Mouse (Mus musculus): ENCODE results near the gene Lif.
A peak's percentile ranks its signal among the peaks of the same experiment; 100 is the strongest.

Lif gene

DNA sequence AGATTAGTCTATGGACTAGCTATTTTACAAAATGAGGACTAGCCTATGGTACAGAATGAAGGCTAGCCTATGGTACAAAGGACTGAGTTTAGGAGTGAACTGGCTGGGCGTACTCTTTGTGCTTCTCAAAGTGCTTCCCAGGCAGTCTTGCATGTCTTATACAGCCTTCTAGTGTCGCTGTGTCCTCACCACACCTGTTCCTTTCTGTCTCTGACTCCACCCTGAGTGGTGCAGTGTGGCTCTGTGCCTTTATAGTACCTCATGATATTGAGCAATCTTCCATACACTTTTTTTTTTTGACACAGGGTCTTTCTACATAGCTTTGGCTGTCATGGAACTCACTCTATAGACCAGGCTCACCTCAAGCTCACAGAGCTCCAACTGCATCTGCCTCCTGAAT is 25.9 kb upstream of the Lif start:
- no peak for DNase-seq

DNA sequence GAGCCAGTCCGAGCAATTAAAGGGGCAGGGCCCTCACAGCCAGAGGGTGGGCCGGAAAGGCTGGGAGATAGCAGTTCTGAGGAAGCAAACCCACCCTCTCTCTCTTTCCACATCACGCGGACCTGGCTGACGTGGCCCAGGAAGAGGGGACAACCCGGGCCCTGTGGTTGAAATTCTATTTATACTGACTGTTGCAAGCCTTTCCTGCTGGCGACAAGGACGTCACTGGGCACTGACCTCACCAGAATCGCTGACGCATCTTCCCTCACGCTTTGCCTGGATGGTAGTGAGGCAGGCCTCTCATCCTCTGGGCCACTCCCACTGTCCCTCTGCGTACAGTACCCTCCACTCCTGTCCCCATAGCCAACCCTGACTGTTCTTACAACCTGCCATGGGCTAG is 24.7 kb upstream of the Lif start:
- DNase-seq: no peak

DNA sequence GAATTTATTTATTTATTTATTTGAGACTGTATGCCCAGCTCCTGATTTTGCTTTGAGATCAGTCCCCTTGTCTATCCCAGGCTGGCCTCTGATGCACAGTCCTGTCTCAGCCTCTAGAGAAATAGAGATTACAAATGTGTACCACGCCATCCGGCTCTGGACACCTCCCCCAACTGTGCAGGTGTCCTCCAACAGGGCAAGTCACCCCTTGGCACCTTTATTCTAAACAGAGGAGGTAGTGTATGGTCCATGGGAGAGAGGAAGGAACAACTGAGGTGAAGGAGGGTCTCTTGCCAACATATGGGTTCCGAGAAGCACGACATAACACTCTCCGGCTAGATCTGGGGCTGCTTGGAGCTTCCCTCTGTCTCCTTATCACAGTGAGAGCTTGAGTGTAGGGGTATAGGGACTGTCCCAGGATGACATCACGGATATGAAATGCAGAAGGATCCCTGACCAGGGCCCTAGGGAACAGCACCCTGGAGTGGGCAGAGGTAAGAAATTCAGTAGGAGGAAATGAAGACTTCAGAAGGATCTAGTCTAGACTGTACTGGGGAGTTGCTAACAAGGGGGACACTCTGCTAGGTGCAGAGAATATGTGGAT is 22.2 kb upstream of the Lif start:
- DNase-seq: no peak

DNA sequence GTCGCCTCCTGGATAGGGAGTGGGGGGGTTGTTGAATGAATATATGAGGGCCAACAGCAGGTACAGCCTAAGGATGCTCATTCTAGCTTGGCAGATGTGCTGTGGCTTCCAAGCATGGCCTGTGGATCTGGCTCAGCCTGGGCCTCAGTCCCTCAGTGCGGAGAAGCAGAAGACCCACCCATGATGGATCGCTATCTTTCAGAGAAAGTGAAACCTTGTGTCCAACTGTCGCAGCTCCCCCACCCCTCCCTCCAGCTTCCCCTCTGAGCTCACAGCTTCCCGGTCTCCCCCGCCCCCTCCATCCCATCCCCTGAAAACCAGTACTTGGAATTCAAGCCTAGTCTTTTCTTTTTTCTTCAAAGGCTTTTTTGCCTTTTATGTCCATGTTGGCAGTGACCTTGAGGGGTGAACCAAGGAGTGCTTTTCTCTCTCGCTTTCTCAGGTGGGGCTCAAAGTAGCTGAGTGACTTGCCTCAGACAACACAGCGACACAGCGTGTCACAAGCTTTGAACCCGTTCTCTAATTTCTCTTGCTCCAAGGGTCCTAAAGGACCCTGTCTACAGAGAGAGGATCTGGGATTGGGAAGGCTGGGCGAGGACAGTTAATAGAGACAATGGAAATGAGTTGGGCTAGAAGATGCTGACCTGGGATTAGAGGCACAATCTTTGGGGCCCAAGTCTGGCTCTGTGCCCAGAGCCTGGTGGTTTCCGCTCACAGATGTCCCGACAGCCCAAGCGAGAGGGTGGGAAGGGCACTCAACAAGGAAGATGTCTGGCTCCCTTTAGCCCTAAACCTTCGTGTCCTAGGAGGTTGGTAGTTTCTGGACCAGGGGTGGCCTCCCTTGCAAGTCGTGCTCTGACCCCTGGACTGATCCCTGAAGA is 21.5 kb upstream of the Lif start, which contains the start of gene Osm:
Gene Osm, plus strand, starts transcription at position 756 of the 881 bp plus-strand sequence.
- no peak for DNase-seq

DNA sequence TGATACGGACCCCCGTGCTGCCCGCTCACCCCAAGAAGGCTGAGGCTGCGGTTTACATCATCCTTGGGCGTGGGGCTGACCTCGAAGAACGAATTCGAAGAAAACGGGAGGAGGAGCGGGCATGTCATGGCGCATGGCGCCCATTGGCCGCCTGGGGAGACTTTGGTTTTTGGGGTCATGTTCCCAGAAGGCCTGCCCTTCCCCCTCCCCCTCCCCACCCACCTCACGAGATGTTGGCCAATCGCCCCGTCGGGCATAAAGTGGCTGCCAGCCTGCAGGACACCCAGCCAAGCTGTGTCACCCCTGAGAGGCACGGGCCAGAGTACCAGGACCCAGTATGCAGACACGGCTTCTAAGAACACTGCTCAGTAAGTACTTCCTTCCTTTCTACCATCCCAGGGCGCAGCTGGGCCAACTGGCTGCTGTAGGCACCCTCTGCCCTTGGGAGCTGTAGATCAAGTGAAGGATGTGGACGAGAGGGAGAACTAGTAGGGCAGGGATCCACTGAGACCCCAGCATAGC is 20.8 kb upstream of the Lif start:
- no peak for DNase-seq

DNA sequence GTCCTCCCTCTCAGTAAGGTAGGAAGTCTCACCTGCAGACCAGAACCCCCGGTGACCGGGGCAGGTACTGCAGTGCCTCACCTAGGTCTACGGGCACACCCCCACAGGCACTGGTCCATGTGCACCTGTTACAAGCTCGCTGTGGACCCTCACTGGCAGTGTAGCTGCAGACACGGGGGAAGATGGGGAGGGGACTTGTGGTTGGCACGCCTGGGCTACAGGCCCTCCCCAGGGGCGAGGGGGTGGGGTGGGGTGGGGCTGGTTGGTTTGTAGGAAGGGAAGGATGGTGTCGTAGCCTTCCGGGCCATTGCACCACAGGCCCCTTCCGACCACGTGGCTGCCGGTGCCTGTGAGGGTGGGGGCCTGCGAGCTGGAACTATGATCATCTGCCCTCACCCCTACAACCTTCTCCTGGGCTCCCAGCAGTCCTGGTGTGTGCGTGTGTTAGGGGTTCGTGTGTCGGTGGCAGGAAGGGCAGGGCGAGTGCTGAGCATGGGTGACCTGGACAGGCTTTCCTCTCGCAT is 19.9 kb upstream of the Lif start:
- DNase-seq: no peak

DNA sequence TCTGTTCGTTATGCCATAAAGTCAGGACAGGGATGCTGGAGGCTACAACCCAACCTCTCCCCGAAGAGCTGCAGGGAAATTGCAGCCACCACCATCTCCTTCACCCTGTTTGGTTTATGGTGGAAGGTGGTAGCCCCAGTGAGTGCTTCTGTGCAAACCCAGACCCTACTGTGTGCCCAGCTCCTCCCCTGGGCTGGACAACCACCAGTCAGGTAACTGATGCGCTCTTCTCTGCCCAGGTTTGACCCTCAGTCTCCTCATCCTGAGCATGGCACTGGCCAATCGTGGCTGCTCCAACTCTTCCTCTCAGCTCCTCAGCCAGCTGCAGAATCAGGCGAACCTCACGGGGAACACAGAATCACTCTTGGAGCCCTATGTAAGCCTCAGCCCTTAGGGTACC is 19.2 kb upstream of the Lif start:
- DNase-seq: no peak

DNA sequence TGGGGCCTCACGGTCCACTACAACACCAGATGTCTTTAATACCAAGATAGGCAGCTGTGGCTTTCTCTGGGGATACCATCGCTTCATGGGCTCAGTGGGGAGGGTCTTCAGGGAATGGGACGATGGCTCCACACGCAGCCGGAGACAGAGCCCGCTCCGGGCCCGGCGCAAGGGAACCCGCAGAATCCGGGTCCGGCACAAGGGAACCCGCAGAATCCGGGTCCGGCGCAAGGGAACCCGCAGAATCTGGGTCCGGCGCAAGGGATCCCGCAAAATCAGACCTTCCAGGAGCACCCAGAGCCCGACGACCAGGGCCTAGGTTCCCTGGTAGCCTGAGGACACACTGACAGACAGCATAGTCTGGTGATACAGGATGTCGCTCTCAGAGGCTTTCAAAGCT is 17.7 kb upstream of the Lif start:
- no peak for DNase-seq

DNA sequence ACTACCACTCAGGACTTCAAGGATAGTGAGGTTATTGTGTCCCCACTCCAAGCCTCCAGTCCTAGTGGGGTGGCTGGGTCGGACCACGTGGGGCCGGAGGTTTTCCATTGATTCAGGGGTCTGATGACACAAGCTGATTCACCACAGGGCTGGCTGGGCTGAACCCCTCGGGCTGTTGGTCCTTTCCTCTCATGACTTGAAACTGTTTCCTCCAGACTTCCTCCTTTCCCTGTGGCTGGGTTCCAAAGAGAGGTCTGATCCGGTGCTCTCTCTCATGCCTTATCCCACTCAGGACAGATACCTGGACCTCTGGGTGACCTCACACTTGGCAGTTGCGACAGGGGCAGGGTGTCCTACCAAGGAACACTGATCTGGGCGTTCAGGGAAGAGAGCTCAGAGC is 17.2 kb upstream of the Lif start:
- DNase-seq: no peak

DNA sequence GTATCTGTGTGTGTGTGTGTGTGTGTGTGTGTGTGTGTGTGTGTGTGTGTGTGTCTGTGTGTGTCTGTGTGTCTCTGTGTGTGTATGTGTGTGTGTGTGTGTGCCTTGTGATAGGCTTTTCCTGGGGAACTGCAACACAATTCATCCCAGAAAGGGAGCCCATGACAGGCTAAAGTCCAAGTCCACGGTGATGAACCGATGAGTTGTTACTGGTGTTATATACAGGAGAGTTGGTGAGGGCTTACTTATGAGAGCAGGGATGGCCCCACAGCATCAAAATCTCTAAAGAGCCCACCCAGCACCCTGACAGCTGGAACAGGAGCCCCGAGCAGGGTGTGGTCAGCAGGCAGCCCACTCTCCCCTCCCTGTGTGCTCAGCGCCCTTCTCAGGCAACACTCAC is 16.2 kb upstream of the Lif start:
- no peak for DNase-seq

DNA sequence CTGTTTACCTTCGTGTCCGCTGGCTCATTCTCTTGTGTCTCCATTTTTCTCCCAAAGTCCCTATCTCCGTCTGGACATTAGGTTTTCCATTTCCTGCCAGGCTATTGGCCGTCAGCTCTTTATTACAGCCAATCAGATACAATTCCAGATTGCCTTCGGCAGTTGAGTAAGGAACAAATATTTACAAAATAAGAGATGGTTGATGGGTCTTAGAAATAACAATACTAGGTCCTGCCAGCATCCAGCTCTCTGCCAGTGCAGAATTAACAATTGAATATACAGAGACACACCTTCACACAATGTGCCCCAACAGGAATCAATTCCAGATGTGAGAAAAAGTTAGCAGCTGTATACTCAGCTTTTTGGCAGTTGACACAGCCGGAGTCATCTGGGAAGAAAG is 11.2 kb upstream of the Lif start:
- DNase-seq: no peak

DNA sequence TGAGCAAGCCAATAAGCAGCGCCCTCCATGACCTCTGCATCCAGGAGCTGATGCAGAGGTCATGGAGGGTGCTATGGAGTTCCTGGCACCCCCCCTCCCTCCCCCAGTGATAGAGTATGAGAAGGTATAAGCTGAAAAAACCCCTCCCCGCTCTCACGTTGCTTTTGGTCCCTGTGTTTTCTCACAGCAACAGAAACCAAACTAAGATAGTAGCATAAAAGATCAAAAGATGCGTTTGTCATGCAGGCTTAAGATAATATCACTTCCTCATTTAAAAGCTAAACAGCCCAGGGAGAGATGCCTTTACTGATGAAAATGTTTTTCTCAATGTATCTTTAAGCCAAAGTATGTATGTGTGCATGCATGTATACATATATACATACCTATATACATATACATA is 10.7 kb upstream of the Lif start:
- no peak for DNase-seq

DNA sequence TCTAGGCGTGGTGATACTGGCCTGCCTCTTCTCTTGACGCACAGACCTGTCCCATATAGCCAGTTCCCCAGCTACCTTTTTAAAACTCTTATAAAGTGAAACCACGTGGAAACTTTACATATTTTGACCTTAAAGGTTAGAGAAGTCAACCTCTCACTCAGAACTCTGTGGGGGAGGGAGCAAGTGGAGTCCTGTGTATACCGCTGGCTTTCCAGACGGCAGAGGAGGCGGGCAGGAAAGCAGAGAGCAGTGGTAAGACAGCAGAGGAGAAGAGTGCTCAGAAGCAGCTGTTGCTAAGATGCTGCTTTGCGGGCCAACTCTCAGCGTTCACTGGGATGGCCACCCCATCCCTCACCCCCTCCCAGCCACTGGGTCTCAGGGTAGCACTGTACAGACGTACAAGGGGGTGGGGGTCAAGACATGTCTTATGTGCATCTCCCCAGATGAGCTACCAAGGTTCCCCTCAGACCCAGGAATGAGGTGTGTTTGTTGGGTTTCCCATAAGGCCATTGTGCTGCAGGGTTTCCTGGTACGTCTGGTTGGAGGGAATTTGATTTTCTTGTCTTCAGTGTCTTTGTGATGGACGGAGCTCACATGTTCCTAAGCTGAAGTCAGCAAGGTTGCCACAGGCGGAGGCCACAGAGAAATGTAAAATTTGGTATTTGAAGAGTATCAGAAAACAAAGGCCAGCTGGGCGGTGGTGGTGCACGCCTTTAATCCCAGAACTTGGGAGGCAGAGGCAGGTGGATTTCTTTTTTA is 10.0 kb upstream of the Lif start:
- no peak for DNase-seq

DNA sequence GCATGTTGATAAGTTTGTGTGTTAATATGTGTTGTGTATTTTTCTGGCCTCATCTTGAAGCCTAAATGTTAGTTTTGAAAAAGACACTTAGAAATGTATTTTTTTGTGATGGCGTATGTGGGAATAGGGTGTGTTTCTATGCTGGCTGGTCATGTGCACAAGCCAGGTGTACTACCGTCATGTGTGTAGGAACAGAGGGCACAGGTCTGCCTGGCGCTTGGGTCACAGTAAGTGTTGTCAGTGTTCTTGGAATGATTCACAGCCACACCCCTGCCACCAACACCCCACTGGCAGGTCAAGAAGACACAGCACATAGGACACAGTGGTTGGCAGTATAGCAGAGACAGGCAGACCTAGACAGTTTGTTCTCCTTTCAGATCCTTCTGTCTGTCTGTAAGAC is 8.2 kb upstream of the Lif start:
- no peak for DNase-seq

DNA sequence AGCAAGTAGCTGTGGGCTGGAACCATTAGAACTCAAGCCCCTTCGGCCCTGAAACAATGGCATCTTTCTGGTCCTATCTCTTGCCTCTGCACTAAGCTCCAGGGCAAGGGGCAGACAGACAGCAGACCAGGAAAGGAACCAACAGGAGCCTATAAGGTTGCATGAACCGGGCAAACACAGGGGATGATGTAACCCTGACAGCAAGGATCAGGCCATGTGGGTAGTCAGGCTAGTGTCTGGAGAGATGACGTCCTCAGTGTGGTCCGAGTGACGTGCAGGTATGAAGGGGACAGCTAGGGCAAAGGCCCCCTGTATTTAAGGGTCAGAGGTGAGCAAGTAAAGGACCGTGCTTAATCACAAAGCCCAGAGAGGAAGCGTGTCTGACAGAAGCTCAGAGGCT is 7.1 kb upstream of the Lif start:
- DNase-seq: no peak

DNA sequence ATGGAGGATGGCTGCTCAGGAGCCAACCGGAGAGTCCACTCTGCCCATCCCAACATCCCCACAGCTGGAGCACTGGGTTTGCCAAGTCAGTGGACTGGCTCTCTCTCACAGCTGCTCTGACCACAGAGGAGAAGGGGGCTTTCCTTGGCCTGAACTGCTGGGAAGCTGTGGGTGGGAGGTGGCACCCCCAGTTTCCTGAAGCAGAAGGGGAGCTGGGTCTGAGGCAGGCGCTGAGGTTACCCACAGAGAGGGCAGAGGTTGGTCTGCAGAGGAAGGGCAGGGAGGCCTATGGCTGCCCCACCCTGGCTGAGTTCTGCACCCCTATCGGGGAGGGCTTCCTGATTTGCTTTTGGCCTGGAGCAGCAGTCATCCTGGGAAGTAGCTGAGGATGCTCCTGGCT is 6.0 kb upstream of the Lif start:
- DNase-seq: no peak

DNA sequence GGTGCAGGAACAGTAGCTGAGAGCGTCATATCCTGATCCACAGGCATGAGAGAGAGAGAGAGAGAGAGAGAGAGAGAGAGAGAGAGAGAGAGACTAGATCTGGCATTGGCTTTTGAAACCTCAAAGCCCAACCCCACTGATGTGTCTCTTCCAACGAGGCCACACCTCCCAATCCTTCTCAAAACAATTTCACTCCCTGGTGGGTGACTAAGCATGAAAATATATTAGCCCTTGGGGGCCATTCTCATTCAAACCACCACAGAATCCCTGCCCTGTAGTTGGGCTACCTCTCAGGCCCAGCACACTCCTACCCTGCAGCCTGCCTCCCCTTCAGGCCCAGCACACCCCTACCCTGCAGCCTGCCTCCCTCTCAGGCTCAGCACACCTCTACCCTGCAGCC is 4.5 kb upstream of the Lif start:
- DNase-seq: no peak

DNA sequence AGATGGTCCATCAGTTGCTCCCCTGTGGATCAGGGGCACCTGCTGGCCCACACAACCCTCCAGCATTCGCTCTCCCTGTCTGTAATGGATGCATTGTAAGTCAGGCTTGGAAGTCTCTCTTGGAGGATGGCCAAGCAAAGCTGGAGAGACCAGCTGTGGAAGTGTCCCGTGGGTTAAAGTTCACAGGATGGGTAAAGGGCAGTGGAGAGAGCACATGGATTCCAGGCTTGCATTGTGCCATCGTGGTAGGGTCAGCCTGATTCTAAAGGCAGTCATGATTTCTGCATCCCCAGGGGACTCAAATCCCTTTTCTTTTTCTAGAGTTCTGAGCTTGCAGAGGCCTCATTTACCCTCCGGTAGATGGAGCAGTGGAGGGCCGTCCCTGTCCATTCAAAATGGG is 399 bp downstream of the Lif start:
- DNase-seq: no peak

DNA sequence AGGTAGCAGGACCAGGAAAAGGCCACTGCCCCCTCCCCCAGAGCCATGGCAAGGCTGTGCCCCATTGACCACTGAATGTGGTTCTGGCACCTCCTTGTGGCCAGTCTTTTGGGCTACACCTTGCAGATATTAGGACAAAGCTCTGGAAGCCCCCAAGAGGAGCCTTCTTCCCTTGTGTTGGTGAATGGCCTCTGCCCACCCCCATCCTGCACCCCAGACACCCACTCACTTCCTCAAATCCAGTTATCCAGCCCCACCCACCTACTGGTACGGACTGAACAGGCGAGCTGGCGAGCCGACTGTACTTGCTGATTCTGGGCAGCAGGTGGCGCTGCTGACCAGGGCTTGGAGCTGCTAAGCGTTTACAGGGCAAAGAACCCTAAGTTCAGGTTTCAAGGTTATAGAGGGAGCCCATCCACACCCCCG is 1.3 kb downstream of the Lif start:
- peak; percentile 81 for DNase-seq

DNA sequence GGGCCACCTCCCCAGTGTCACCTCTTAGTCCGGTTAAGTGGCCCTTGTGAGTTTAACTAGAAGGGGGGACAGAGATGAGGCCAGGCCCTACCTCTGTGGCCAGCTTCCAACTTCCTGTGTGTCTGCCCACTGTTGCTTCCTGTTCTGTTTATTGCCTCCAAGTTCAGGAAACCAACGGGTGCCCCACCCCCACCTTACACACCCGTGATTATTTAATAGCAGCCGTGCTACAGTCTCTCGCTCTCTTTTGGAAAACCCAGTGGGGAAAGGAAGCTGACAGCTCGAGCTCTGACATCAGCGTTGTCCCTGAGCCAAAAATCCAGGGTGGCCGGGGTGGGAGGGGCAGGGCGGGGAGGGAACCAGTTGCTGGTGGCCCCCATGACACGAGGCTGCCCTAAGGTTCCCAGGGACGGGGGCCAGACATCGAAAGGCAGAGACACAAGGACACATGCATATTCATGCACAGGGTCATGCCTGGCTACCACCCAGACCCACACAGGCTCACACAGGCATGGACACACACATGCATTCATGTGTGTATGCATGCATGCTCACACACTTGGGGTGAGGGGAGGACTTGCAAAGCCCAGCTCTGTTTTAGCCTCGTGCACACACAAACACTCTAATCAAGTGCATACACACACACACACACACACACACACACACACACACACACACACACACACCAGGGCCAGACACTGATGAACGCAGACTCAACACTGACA is 3.3 kb downstream of the Lif start:
- peak; percentile 40 for DNase-seq

DNA sequence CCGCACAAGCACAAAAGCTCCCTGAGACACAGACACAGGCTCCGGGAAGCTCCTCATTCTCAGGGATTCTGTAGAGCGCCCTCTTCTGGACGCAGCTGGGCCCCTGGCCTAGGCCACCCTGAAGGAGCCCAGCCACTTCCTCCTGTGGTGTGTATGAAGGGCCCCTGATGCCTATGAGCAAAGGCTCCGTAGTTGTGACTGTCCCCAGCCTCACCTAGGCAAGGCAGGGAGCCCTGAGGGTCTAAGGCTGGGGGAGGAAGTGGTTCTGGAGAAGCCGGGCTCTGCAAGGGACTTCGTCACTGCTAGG is 3.8 kb downstream of the Lif start:
- DNase-seq: peak; percentile 71

DNA sequence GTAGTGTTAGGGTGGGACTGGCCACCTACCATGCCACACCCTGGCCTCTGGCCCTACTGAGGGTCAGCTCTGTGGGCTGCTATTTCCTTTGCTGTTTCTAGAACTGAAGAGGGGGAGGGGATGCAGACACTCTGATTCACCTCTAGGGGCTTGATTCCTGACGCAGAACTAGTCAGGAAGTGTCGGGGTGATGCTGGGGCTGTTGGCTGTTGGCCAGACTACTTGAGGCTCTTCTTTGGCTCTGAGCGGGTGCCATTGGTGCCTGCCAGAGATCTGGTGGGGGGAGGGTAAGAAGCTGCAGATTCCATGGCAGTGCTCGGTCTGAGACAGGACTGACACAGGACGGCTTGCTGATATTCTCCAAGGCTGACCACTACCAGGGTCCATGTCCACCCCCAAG is 4.6 kb downstream of the Lif start:
- DNase-seq: peak; percentile 78

DNA sequence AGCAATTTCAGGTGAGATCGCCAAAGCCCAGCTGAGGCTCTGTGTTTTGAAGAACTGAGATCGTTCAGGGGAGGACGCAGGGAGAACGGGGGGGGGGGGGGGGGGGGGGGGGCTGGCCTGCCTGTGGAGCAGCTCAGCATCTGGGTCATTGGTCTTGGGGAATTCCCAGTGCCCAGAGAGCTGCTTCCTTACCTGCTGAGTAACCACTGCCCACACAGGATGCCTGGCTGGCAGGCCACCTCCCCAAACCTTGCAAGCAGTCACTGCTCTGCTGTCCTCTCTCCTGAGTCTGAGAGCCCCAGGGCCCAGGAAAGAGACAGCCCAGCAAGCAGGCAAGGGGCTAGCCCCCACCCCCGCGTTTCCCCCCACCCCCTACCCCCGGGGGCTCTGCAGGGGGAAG is 5.5 kb downstream of the Lif start:
- peak; percentile 26 for DNase-seq
